Mouse (Mus musculus) brain, adult 2 months (tissue): ENCODE data around the gene Ptcra.
A peak's percentile ranks its signal among the peaks of the same experiment; 100 is the strongest.
"Not testable (repeated sequence)": the region's sequence is repeated elsewhere in the genome, so short reads cannot be mapped to it uniquely, and the experiment has no call there.

Experiments used
- DNase-seq: peaks from one replicate; pipeline ENCODE4 v3.0.0; 2011; ENCODE audit warnings: low read depth, low spot score

Gene Ptcra

GRCm38 (mm10) chr17:46763544-46763943, at the start of gene Ptcra:
Ptcra (minus strand) TSS chr17:46763712.
- no peak for DNase-seq

- DNase-seq = no peak
Measured at GRCm38 (mm10) chr17:46812442-46812841, 48.9 kb upstream of the Ptcra start.

DNA sequence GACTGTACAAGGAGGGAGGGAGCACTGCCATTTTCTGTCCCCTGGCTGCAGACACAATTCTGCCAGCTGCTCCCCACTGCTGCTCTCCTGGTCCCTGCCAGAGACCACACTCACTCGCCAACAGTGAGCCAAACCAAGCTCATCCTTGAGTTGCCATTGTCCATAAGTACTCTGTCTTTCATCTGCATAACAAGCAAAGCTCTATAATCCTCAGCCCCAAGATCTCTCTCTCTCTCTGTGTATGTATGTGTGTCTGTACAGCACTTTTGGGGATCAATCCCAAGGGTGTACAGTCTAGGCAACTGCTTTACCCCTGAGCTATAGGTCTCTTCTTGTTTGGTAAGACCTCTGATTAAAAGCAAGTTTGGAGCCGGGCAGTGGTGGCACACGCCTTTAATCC, 47.2 kb upstream of the Ptcra start:
- DNase-seq = no peak

DNA sequence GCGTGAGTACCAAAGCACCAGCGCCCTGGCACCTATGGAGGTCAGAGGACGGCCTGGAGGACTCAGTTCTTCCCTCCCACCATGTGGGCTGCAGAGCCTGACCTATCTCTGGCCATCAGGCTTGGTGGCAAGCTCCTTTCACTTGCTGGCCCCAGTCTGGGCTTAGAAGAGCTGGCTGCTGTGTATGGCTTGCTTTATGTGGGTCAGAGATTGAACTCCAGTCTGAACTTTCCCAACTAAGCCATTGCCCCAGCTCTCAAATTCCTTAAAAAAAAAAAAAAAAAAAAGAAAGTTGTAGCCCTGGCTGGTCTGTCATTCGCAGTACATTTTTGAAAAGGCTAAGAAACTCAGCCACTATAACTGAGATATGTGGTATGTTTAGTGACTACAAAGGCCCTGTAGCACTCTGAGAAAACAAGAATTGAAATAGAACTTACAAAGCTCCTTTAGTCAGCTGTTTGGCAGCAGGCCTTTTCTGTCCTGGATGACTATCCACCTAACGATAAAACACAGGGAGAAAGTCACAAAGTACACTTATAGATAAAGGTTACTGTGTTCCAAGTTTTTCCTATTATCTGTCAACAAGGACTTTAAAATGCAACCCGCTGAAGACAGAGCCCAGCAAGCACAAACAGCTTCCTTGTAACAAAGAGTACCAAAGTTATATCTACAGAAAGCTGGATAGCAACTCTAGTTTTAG, 45.8 kb upstream of the Ptcra start:
- no peak for DNase-seq

GRCm38 (mm10) chr17:46808376-46808775, 44.9 kb upstream of the Ptcra start:
- no peak for DNase-seq

- DNase-seq = no peak
Measured at GRCm38 (mm10) chr17:46801761-46802160, 38.2 kb upstream of the Ptcra start.

DNA sequence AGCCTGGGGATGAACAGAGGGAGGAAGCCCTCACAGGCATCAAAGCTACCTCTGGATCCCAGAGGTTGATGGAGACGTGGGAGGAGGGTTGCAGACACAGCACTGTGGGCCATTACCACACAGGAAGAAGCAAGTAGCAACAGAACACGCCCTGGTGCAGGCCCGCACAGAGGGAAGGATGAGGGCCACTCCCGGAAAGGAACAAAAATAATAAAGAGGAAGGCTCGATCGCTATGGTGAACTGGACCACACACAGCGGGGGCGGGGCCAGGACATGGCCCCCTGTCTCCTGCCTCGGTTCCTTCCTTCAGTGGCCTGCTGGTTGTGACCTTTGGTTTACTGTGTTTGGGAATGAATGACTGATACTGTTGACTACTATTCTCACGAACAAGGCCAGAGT, 36.2 kb upstream of the Ptcra start:
- DNase-seq = no peak

DNA sequence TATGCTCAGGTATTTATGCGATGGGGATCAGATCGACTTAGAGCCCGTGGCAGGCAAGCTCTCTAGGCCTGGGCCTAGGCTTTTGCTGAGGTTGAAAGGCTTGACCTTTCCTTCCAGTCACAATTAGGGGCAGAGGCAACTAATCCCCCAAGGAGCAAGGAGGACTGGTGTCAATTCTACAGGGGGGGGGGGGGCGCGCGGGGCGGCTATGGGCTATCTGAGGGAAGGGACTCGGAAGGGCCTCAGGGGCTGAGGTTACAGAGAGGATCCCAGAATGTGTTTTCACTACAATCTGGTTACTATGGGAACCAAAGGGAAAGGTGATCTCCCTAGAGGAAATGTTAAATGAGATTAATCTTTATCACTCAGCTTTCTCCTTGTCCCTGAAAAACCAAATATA, 33.9 kb upstream of the Ptcra start:
- DNase-seq = no peak

DNA sequence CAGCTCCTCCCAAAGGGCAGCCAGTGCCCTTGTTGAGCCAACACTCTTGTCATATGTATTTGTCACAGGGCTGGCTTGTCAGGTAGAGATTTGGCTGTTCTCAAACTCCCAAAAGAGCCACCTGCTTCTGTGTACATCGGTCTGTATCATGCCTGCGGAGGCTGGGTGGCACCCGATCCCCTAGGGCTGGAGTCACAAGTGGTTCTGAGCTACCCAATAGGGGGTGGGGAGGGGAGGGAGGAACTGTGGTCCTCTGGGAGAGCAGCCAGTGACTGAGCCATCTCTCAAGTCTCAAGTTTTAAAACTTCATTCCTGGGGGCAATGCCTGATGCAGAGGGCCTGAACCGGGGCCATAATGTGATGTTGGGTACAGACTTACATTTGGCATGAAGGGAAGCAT, 33.2 kb upstream of the Ptcra start:
- DNase-seq = no peak

GRCm38 (mm10) chr17:46792963-46793362, 29.5 kb upstream of the Ptcra start:
- no peak for DNase-seq

GRCm38 (mm10) chr17:46787974-46788373, 24.5 kb upstream of the Ptcra start:
- not testable (repeated sequence) for DNase-seq

DNA sequence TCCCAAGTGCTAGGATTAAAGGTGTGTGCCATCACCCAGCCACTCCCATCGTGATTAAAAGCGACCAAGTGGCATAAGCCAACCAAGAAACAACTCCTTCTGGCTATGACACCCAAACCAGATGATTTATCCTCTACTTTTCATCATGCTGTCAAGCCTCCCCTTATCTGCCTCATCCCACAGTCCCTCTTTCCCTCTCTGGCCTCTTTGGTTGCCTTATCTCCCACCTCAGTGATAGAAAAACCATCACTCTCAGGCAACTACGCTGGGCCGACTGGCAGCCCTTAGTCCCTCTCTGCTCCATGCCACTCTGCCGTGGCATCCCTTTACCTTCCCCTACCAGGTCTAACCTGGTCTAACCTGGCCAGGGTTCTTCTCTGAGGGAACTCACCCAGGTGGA, 23.4 kb upstream of the Ptcra start:
- DNase-seq = no peak

GRCm38 (mm10) chr17:46783222-46783565, 19.7 kb upstream of the Ptcra start:
- DNase-seq = no peak

DNA sequence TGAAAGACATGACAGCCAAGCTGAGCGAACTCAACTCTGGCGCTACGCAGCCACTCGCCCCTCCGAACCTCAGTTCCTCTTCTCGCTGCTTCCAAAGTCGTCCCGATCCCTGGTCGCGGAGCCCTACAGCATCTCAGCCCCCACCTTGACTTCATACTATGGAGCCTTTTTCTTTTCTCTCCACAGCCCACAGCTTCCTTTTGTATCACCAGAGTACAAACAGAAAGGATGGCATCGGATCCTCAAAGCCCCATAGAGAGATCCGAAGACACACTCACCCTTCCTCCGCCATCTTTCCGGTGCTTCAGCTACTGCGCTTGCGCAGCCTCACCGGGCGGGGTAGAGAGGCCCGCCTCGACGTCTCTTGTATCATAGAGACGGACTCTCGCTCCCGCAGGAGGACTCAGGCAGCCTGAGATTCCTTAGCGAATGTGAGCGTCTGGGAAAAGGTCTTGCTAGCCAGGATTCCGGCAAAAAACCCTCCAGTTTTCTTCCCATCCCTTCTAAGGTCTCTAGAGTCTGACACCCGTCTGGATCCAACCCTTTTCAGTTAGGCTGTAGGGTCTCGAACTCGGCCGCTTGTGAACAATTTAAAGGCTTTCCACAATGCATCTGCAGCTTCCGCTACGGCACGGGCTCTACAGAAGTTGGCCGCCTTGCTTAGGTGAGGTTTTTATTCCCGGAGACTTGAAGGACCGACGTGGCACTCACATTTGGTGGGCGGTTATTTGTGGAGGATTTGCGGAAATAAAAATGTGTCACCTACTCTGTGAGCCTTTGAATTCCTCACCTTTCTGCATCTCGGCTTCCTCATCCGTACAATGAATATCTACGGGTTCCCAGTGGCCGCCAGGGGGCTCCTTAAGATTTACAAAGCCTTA, 19.1 kb upstream of the Ptcra start, which contains the start of gene Rpl7l1:
Rpl7l1 (minus strand) TSS at position 332 of the 881 bp plus-strand sequence.
- DNase-seq = peak; percentile 96

DNA sequence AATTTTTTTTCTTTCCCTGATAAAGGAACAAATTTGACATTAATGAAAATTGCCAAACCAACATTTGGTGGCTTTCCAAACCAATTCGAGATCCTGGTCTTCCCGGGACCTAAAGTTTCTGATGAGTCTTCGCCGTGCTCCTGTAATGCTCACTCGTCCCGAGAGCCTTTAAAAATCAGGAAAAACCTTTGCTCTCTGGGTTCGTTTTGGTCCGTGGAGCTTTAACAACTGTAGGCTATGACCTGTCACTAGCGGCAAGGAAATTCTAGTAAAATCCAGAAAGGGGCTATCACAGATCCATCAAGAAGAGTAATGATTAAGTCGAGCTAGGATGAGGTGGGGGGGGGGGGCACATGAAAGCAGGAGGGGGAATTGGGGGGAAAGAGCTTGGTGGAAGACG, 18.4 kb upstream of the Ptcra start:
- no peak for DNase-seq

GRCm38 (mm10) chr17:46776087-46776486, 12.6 kb upstream of the Ptcra start:
- no peak for DNase-seq

GRCm38 (mm10) chr17:46775070-46775469, 11.6 kb upstream of the Ptcra start:
- no peak for DNase-seq

GRCm38 (mm10) chr17:46774131-46774472, 10.6 kb upstream of the Ptcra start:
- DNase-seq = no peak

DNA sequence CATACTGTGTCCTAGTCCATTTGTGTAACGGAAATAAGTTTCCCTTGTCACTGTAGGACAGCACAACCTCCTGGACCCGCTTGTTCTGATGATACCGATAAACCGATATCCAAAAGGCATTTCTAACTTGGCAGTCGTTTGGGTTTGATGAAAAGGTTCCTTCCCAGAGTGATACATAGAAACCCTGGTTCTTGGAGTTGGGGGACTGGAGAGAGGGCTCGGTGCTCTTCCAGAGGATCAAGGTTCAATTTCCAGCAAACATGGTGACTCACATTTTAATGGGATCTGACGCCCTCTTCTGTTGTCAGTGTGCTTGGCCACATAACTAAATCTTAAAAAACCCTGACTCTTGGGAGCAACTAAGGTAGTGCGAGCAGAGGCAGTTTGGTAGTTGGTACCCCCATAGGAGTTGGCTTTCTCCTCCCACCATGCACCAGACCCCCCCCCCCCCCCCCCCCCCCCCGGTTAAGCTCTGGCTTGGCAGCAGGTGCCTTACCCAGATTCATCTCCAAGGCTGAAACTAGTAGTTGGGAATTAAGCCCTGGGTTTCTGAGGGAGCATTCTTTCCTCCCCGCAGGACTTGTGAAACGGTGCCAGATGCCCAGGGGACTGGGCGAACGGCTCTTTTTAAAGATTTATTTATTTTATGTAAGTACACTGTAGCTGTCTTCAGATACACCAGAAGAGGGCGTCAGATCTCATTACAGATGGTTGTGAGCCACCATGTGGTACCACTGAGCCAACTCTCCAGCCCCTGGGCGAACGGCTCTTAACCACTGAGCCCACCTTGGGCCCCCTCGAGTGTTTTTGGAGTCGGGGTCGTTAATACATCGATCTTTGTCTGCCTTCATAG, 10.0 kb upstream of the Ptcra start:
- DNase-seq = peak; percentile 72

- DNase-seq = peak; percentile 96
Measured at GRCm38 (mm10) chr17:46772404-46773277, 9.1 kb upstream of the Ptcra start, which contains the start of gene 2310039H08Rik. 2310039H08Rik (plus strand) TSS chr17:46772635.

GRCm38 (mm10) chr17:46772038-46772403, 8.5 kb upstream of the Ptcra start:
- no peak for DNase-seq
